Mouse (Mus musculus) stomach, embryonic 15.5 days (tissue): ENCODE measurements around the gene Fmr1. TPM values are rescaled to one million over a fixed set of nuclear protein-coding genes. Genes with fewer than 3 reads are reported as not detected.
"Not testable (repeated sequence)": the region's sequence is repeated elsewhere in the genome, so short reads cannot be mapped to it uniquely, and the experiment has no call there.

Source experiments
- ATAC-seq: fragments of 200-750 bp; cut with Nextera tagmentation; 2 replicates; pipeline ENCODE4 v1.8.0; 2017; ENCODE audit warnings: low read depth, moderate number of reproducible peaks, moderate TSS enrichment; ENCODE audit not compliant: insufficient read depth, low FRiP score
- H3K27ac ChIP-seq: fragments of 300-500 bp; sonication (generic); 2 replicates; pipeline ENCODE4 v1.5.1; 2015; ENCODE audit warnings: mild to moderate bottlenecking, inconsistent platforms
- H3K27me3 ChIP-seq: fragments of 300-500 bp; sonication (generic); replicated peaks from 2 replicates; pipeline ENCODE4 v1.6.1; 2015; ENCODE audit warnings: inconsistent platforms
- H3K36me3 ChIP-seq: fragments of 300-500 bp; sonication (generic); 2 replicates; pipeline ENCODE4 v1.6.1; 2015; ENCODE audit warnings: inconsistent platforms
- H3K4me1 ChIP-seq: fragments of 300-500 bp; sonication (generic); 2 replicates; pipeline ENCODE4 v1.6.1; 2015; ENCODE audit warnings: inconsistent platforms
- H3K4me2 ChIP-seq: fragments of 300-500 bp; sonication (generic); 2 replicates; pipeline ENCODE4 v1.6.1; 2015; ENCODE audit warnings: mild to moderate bottlenecking, inconsistent platforms
- H3K4me3 ChIP-seq: fragments of 300-500 bp; sonication (generic); replicated peaks from 2 replicates; pipeline ENCODE4 v1.5.1; 2015; ENCODE audit warnings: inconsistent platforms
- H3K9ac ChIP-seq: fragments of 300-500 bp; sonication (generic); 2 replicates; pipeline ENCODE4 v1.6.1; 2015; ENCODE audit warnings: inconsistent platforms
- H3K9me3 ChIP-seq: fragments of 300-500 bp; sonication (generic); 2 replicates; pipeline ENCODE4 v1.6.1; 2016; ENCODE audit warnings: inconsistent platforms
- WGBS: fragments of 180-500 bp; shearing (Covaris S2); methylation state at CpG from one replicate; pipeline ENCODE4 v1.1.7; 2015; 5-methylcytosine and 5-hydroxymethylcytosine counted together
- polyA plus RNA-seq: library from polyadenylated mRNA; unstranded; fragments of >200 nt; fragmentation: Nextera tagmentation; extraction: Ambion mirVana; gene quantifications from 2 replicates; pipeline ENCODE4 v1.2.1, GENCODE M21; 2015

Fmr1 gene
- polyA plus RNA-seq: 51.6 and 54.1 TPM in 2 replicates

DNA sequence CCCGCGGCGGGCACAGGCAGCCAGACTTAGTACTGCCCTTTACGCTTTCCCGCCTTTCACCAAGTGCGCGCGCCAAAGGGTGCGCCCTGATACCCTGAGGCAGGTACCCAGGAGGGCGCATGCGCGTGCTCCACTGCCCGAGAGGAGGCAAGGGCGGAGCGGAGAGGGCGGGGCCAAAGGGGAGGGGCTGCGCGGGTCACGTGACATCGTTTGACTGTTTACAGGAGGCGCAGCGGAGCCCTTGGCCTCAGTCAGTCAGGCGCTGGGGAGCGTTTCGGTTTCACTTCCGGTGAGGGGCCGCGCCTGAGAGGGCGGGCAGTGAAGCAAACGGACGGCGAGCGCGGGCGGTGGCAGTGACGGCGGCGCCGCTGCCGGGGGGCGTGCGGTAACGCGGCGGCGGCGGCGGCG is at the start of gene Fmr1:
Gene Fmr1, plus strand, starts transcription at position 209 of the 408 bp plus-strand sequence.
- Histone ChIP-seq H3K9ac (peak within 1 kb of the TSS; percentile 63), H3K9me3 (no peaks in the 10 kb centered on the region), H3K4me2 (peak within 1 kb of the TSS; percentile 54), H3K27ac (peak within 1 kb of the TSS; percentile 92), H3K4me3 (peak within 1 kb of the TSS; percentile 60), H3K36me3 (no peaks in the 10 kb centered on the region), H3K27me3 (no peaks in the 10 kb centered on the region), H3K4me1 (no peaks in the 10 kb centered on the region)
- peak; percentile 96 for ATAC-seq
- WGBS: 9% methylated on average over 36 of the region's 49 CpGs

DNA sequence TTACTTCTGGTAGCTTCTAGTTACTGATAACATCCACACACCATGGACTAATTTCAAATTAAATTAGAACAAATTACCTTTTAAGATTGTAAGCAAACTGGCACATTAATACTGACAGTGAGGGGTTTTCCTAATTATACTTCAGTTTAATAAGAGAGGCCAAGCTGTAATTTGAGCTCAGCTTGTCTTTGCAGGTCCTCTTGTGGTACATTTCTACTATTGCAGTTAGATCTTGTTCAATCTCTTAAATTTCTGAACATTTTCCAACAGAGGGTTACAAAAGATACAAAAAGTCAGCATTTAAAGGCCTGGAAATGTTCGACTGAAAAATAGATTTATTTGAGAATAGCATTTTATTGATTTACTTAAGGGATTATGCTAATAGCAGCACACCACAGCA is 36.7 kb upstream of the Fmr1 start:
- Histone ChIP-seq H3K4me2 (no peak overlapping the region), H3K9me3 (no peaks in the 10 kb centered on the region), H3K9ac (no peak overlapping the region), H3K27me3 (no peaks in the 10 kb centered on the region), H3K4me3 (no peak overlapping the region), H3K4me1 (no peaks in the 10 kb centered on the region), H3K27ac (no peak overlapping the region), H3K36me3 (no peaks in the 10 kb centered on the region)
- 22% methylated on average over 1 of the region's 1 CpGs for WGBS
- no peak for ATAC-seq

DNA sequence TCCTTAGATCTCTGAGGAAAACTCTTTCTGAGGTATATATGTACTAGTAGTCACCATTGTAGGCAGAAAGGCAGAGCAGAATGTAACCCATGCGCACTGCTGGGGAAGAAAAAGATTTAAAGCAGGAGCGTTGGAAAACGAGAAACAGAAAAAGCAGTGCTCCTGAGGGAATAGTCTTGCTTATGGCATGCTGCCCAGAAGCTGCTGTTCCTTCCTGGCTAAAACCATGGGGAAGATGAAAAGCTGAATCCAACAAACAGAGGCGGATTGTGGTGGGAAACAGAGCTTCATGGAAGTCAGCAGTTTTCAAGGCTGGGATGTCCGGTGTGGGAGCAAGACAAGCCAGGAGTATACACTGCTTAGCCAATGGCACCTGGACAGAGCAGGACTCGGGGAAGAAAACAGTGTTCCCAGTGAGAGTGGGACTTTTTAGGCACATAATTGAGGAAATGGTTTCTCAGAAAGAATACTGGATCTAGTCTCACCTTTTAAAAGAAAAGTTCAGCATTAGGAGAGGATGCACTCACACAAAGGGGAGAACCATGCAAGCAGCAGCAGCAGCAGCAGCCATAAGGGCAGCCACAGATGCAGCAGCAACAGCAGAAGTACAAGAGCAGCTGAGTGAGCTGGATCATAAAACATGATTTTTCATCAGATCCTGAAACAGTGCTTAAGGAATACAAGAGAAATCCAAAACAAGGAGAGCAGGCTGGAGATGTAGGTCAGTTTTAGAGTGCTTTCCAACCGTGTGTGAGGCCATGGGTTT is 33.0 kb upstream of the Fmr1 start:
- WGBS: 56% methylated on average over 7 of the region's 7 CpGs
- Histone ChIP-seq H3K27ac (no peak overlapping the region), H3K36me3 (no peaks in the 10 kb centered on the region), H3K4me1 (no peaks in the 10 kb centered on the region), H3K9ac (no peak overlapping the region), H3K9me3 (no peaks in the 10 kb centered on the region), H3K27me3 (no peaks in the 10 kb centered on the region), H3K4me2 (no peak overlapping the region), H3K4me3 (no peak overlapping the region)
- ATAC-seq: no peak

DNA sequence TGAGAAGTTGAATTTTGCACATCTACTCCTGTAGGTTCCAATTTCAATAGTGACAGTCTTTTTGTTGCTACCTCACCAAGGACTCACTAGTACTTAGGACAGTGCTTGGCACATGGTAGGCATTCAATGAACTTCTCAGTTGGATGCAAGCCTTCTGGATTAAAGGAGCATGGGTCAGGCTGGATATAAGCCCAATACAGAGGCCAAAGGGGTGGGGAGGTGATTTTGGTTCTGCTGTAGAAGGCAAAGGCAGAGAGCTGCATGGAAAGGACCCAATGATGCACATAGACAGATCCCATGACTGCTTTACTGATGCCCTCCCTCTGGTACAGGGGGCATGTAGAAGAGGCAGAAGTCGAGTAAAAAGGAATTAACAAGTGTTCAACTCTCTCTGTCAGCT is 833 bp upstream of the Fmr1 start:
- ATAC-seq: no peak
- H3K27ac ChIP-seq: no peak overlapping the region
- H3K4me3 ChIP-seq: no peak overlapping the region
- WGBS: 26% methylated on average over 1 of the region's 1 CpGs
- no peak overlapping the region for H3K9ac ChIP-seq
- H3K4me2 ChIP-seq: peak overlapping the region; percentile 54; the same call in 1 of the 2 replicates
- H3K27me3 ChIP-seq: no peaks in the 10 kb centered on the region
- H3K36me3 ChIP-seq: no peaks in the 10 kb centered on the region
- H3K9me3 ChIP-seq: no peaks in the 10 kb centered on the region
- H3K4me1 ChIP-seq: no peaks in the 10 kb centered on the region

DNA sequence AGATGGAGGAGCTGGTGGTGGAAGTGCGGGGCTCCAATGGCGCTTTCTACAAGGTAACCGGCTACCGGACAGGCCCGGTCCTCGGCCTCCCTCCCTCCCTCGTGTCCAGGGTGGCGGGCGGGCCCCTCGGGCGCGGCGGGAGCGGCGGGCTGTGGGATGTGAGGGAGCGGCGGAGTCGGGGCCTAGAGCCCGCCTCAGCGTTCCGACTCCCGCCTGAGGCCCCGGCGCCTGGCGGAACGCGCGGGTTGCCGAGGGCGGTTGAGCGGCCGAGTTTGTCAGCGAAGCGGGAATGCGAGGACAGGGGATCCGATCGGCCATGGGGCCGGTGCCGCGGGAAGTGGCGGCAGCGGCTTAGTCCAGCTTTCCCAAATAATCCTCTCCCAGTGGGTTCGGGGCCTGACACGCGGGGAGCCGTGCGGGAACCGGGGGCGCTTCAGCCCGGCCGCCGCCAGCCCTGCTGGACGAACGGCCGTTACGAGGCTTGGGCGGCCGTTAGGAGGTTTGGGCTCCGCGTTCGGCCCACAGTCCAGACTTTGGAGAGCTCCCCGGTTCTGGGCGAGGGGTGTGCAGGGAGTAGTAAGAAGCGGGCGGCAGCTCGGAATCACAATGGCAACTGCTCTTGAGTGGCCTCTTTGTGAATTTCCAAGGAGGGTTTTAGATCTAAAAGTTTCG is 610 bp downstream of the Fmr1 start:
- 19% methylated on average over 60 of the region's 67 CpGs for WGBS
- H3K27ac ChIP-seq: peak overlapping the region; percentile 92
- peak overlapping the region; percentile 33 for H3K4me2 ChIP-seq
- peak overlapping the region; percentile 60 for H3K4me3 ChIP-seq
- H3K9ac ChIP-seq: peak overlapping the region; percentile 63
- no peaks in the 10 kb centered on the region for H3K4me1 ChIP-seq
- H3K36me3 ChIP-seq: no peaks in the 10 kb centered on the region
- no peaks in the 10 kb centered on the region for H3K27me3 ChIP-seq
- peak; percentile 58 for ATAC-seq
- no peaks in the 10 kb centered on the region for H3K9me3 ChIP-seq

DNA sequence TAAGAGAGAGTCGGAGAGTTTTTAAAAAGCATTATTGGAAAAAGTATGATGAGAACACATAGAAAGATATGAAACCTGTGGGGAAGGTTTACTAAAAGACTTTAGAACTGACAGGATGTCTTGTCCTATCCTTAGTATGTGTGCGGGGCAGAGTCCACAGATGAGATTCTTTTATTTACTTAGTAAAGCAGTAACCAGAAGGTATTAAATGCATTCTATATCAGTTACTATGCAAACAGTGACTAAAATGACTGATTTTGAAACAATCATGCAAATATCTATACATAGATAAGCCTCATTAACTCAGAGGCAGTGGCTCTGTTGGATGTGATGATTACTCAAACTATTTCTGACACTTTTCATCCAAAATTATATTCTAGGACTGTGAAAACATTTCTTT is 6.4 kb downstream of the Fmr1 start:
- Histone ChIP-seq H3K9ac (no peak overlapping the region), H3K36me3 (no peaks in the 10 kb centered on the region), H3K27me3 (no peaks in the 10 kb centered on the region), H3K4me1 (no peaks in the 10 kb centered on the region), H3K9me3 (no peaks in the 10 kb centered on the region), H3K4me3 (no peak overlapping the region), H3K4me2 (no peak overlapping the region), H3K27ac (no peak overlapping the region)
- ATAC-seq: no peak
- WGBS: 77% methylated on average over 2 of the region's 2 CpGs

DNA sequence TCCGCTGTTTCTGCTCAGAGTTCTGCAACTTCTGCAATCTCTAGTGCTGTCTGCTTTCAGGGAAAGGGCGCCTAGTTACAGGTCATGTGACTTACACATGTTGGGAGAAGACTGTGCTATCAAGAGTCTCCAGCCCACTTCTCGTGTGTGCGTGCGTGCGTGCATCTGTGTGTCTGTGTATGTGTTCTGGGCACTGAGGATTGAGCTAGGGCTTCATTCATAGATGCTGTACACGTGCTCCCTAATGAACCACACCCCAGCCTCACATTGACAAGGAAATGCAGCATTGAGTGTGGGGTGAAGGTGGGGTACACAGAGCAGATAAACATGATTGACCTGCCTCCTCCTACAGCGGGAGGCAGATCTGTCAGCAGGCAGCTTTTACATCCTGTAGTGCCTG is 13.6 kb downstream of the Fmr1 start:
- not testable (repeated sequence) for H3K9ac ChIP-seq, ATAC-seq, H3K27ac ChIP-seq, H3K4me2 ChIP-seq, H3K27me3 ChIP-seq, H3K36me3 ChIP-seq, H3K4me1 ChIP-seq, H3K9me3 ChIP-seq, H3K4me3 ChIP-seq
- 80% methylated on average over 8 of the region's 8 CpGs for WGBS

DNA sequence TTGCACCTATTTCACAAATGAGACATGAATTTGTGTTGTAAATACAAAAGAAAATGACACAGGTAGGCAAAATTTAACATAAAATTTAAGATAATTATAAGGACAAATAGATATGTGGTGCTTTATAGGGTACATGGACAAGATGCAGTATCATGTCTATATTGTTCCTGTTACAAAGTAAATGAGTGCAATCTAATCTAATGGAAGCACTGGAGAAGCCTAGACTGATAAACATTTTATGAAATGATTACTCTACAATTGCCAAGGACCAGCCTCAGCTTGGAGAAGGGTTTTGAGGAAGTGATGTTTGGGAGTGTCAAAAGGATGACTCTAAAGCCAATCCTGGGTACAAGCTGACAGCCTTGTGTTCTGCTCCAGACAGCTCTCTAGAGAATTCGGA is 58.6 kb downstream of the Fmr1 start:
- no peak overlapping the region for H3K27ac ChIP-seq
- H3K27me3 ChIP-seq: no peaks in the 10 kb centered on the region
- H3K36me3 ChIP-seq: no peaks in the 10 kb centered on the region
- H3K4me2 ChIP-seq: no peak overlapping the region
- 55% methylated on average over 1 of the region's 1 CpGs for WGBS
- no peaks in the 10 kb centered on the region for H3K9me3 ChIP-seq
- no peak overlapping the region for H3K9ac ChIP-seq
- no peak for ATAC-seq
- H3K4me1 ChIP-seq: no peaks in the 10 kb centered on the region
- no peak overlapping the region for H3K4me3 ChIP-seq

DNA sequence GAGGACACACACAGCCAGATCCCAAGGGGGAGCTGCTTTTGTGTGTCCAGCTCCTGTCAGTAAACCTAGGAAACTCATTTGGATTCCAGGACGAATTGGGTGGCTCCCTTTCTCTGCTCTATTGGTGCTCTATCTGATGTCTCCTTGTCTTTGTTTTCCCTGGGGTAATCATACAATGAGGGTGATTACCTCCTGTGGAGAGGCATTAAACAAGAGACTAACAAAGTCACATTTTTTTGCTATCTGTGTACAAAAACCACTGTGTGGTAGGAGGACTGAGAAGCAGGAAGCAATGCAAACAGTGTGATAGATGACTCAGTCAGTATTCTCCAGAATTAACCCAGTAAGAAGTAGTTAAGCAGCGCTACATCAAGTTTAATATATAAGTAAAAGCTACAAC is 61.7 kb downstream of the Fmr1 start:
- Histone ChIP-seq H3K36me3 (no peaks in the 10 kb centered on the region), H3K4me3 (no peak overlapping the region)
- 48% methylated on average over 2 of the region's 2 CpGs for WGBS

DNA sequence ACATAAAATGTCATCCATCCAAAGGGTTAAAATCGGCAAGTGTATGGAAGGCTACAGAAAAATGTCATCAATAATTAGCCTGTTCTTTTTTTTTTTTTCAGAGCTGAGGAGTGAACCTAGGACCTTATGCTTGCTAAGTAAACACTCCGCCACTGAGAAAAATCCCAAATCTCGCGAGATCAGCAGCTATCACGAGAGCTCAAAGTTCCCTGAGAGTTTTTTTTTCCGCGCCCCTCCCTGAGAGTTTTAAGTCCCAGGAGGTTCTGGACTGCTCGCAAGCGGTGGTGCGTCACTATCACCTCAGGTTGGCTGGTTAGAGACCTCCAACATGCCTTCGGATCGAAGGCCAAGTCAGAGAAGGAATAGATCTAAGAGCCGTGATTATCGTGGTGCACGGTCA is 83.3 kb downstream of the Fmr1 start, which contains the start of gene Fmr1nb:
Gene Fmr1nb, plus strand, starts transcription at position 234 of the 400 bp plus-strand sequence.
- ATAC-seq: no peak
- Histone ChIP-seq H3K4me1 (no peaks in the 10 kb centered on the region), H3K36me3 (no peaks in the 10 kb centered on the region), H3K4me3 (no peak within 1 kb of the TSS), H3K27ac (no peak within 1 kb of the TSS), H3K27me3 (no peaks in the 10 kb centered on the region), H3K4me2 (no peak within 1 kb of the TSS), H3K9ac (no peak within 1 kb of the TSS), H3K9me3 (no peaks in the 10 kb centered on the region)
- WGBS: 82% methylated on average over 15 of the region's 15 CpGs

More for the DNA sequence above, 61.7 kb downstream of the Fmr1 start:
- no peak overlapping the region for H3K9ac ChIP-seq
- H3K4me1 ChIP-seq: no peaks in the 10 kb centered on the region
- H3K4me2 ChIP-seq: no peak overlapping the region
- no peak for ATAC-seq
- no peaks in the 10 kb centered on the region for H3K9me3 ChIP-seq
- no peaks in the 10 kb centered on the region for H3K27me3 ChIP-seq
- no peak overlapping the region for H3K27ac ChIP-seq
